Mouse (Mus musculus) urinary bladder, postnatal 4 days (tissue): ENCODE results near the gene Sema3b.
A peak's percentile ranks its signal among the peaks of the same experiment; 100 is the strongest.
"Not testable (repeated sequence)": the region's sequence is repeated elsewhere in the genome, so short reads cannot be mapped to it uniquely, and the experiment has no call there.

Experiments used
- DNase-seq, 2 experiments: peaks; one replicate each; pipeline ENCODE4 v3.0.0; 2021 to 2022; ENCODE audit warnings: low spot score in 2 of 2

Sema3b gene

DNA sequence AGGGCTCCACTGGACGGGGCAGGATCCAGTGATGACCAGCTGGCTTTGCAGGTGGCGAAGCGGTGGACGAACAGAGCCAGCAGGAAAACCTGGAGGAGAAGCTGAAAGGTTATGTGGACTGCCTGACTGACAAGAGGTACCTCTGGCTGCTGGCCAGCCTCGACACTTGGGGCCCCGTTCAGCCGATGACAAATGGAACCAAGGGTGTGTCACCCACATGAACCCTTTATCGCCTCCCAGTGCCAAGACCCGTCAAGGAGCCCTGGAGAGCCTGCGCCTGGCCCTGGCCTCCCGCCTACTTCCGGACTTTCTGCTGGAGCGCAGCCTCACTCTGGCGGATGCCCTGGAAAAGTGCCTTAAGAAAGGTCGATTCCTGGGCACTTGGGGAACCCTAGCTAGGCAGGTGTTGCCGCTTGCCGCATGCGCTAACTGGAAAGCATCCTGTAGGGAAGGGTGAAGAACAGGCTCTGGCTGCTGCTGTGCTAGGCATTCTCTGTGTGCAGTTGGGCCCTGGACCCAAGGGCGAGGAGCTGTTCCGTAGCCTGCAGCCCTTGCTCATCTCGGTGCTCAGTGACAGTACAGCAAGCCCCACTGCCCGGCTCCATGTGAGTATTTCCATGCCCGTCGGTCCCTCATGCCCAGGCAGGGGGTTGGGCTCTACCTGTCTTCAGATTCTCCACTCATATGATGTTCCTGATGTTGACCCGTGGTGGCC, 18.8 kb downstream of the Sema3b start:
- DNase-seq = no peak

DNA sequence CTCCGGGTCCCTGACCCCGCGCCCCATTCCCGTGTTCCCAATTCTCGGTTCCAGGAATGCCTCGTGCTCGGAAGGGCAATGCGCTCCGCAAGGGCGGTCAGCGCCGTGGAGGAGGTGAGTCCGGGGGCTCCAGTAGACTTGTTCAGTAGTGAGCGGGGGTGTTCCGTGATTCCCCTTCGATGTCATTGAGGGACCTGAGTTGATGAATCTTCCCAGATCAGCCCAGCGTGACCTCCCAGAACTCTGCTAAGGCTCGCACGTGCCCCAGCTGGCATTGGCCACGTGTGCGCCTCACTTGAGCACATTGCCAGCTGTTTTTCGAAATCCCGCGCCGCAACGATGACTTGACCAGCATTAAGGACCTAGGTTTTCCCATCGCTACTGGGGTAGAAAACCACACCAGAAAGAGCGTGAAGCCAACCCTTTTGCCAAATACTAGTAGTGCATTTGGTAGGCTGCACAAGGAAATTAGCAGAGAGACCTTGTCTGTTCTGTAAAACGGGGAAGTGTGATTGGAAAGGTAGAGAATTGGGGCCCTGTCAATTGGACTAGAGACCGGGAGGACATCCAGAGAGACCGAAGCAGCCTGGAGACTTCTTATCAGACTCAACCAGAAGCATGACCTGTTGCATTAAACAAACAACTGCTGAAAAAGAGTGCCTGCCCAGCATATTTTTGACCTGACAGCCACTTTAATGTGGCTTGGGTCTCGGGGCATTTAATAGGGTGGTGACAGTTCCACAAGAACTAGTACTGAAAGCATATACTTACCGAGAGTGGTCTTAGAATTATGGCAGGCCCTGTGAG, 21.0 kb downstream of the Sema3b start:
- DNase-seq = no peak

DNA sequence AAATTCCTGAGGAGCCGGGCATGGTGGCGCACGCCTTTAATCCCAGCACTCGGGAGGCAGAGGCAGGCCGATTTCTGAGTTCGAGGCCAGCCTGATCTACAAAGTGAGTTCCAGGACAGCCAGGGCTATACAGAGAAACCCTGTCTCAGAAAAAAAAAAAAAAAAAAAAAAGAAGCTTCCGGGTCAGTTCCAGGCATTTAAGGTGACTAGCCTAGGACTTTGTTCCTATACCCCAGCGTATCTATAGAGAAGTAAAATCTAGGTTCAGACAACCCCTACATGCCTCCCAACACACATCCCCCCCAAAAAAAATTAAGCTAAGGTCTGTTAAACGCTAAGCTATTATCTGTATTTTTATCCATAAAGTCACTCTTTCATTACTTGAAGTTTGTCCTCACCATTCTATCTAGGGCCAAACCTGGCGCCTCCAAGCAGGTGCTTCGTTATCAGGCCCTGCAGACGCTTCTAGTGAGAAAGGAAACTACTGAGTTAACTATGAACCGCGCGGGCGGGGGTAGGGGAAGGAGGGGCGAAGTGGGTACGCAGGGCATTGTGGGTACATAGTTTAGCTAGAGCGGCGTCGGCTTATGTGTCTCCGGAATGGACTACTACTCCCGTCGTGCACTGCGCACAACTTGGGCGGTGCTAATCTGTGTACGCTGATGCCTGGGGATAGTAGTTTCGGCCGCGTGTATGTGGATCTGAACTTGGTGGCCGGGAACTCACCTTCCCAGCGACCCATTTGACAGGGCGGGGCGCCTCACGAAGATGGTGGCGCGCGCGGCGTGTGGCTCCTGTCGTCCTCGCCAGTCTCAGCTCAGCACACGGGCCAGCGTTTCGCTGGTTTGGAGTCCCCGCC, 21.8 kb downstream of the Sema3b start, which contains the start of gene Ifrd2:
TSS of gene Ifrd2 (plus strand) at position 669 of the 859 bp plus-strand sequence.
- DNase-seq = peak; percentile 92 to 94

- no peak for DNase-seq
Observed at GRCm38 (mm10) chr9:107586504-107586903, 22.5 kb downstream of the Sema3b start.

DNA sequence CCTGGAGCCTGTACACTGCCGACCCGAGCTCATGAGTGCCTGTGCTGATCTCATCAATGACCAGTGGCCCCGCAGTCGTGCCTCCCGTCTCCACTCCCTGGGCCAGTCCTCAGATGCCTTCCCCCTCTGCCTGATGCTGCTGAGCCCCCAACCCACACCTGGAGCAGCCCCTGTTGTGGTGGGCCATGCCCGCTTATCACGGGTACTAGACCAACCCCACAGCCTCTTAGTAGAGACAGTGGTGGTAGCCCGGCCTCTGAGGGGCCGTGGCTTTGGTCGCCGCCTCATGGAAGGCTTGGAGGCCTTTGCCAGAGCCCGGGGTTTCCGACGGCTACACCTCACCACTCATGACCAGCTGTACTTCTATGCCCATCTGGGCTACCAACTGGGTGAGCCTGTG, 25.9 kb downstream of the Sema3b start:
- no peak for DNase-seq

DNA sequence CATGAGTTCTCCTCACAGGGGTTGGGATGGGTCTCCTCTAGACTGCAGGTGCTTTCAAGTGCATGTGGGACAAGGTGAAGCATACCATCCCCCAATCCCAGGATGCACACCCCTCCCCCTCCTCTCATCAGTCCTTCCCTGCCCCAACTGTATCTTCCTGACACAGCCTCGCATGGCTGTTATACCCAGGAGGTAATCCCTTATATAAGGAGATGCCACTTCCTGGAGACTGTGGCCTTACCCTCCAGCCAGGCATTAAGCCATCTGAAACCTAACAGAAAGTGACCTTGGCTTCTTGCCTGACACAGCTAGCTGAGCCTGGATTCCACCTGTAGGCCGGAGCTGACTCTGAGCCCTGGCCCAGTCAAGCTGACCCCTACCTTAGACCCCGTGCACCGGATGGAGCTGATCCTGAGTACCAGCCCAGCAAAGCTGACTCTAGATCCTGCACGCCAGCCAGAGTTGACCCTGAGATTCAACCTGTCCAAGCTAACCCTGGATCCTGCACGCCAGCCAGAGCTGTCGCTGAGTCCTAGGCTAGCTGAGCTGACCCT, 26.4 kb downstream of the Sema3b start:
- no peak for DNase-seq

GRCm38 (mm10) chr9:107581584-107581983, 27.4 kb downstream of the Sema3b start:
- DNase-seq = no peak

DNA sequence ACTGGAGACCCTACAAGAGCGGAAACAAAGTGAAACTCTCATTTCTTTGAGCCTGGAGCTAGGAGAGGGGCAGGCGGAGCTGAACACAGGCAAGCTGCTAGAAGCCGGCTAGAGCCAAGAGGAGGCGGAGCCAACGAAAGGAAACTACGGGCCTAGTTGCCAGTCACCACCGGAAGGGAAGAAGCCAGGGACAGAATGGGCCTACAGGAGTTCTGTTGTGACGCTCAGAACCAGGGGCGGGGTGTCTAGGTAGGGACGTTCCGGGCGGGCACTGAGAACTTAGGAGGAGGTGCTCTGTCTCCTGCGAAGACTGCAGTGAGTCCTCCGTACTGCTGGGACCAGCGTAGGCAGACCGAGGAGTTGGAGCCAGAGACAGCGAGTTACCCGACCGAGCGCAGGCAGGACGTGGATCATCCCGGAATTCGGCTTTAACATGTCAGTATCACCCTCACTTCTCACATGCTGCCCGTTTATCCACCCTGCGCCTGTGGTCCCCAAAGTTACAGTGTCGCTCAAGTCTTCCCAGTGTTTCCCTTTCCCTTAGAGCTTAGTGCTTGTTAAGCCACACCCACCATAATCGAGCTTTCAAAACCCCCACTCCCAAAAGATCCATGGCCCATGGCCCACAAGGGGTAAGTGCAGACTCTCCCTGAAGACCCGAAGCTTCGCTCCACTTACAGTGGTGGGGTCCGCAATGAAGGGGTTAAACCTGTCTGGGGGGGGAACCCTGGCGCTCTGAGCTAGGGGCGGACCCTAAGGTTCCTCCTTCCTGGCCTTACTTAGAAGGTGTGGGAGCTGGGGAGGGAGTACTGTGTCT, 28.3 kb downstream of the Sema3b start, which contains the start of gene Hyal3:
TSS of gene Hyal3 (plus strand) at position 318 of the 817 bp plus-strand sequence.
- peak; percentile 87 to 91 for DNase-seq

DNA sequence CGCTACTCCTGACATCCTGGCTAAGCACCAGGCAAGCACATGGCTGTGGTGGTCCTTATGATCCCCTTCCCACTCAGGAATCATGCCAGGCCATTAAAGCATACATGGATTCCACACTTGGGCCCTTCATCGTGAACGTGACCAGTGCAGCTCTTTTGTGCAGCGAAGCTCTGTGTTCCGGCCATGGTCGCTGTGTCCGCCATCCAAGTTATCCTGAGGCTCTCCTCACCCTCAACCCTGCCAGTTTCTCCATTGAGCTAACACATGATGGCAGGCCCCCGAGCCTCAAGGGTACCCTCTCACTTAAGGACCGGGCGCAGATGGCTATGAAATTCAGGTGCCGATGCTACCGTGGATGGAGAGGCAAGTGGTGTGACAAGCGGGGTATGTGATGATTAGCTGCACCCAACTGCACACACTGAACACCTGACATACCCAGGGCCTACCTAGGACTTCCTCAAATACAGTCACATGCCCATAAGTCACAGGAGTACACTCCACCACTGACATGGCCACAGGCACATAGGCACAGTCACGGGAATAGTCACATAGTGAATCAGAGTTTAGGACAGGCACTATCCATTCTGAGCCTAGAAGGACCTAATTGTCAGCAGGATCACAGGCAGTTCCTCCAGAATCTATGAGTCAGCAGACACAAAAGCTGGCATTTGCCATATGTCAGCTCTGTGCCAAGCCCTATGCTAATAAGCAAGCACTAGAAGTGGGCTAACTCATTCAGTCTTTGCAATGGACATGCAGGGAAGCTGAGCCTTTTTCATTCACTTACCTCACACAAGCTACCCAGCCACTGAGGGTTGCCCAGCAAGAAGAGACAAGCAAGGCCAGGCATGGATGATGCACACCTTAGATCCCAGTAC, 29.8 kb downstream of the Sema3b start:
- no peak for DNase-seq

GRCm38 (mm10) chr9:107578587-107578986, 30.4 kb downstream of the Sema3b start, which contains the start of gene Naa80:
TSS of gene Naa80 (plus strand) at chr9:107578887.
- no peak for DNase-seq

DNA sequence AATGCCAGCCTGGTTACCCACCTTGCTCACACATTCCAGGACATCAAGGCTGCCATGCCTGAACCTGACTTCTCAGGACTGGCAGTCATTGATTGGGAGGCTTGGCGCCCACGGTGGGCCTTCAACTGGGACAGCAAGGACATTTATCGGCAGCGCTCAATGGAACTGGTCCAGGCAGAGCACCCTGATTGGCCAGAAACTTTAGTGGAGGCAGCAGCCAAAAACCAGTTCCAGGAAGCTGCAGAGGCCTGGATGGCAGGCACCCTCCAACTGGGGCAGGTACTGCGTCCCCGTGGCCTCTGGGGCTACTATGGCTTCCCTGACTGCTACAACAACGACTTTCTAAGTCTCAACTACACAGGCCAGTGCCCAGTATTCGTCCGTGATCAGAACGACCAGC, 31.2 kb downstream of the Sema3b start:
- DNase-seq = no peak

- DNase-seq = peak; percentile 83 to 88
Observed at GRCm38 (mm10) chr9:107576357-107577107, 32.5 kb downstream of the Sema3b start, which contains the start of gene Hyal1. TSS of gene Hyal1 (plus strand) at chr9:107576927.

DNA sequence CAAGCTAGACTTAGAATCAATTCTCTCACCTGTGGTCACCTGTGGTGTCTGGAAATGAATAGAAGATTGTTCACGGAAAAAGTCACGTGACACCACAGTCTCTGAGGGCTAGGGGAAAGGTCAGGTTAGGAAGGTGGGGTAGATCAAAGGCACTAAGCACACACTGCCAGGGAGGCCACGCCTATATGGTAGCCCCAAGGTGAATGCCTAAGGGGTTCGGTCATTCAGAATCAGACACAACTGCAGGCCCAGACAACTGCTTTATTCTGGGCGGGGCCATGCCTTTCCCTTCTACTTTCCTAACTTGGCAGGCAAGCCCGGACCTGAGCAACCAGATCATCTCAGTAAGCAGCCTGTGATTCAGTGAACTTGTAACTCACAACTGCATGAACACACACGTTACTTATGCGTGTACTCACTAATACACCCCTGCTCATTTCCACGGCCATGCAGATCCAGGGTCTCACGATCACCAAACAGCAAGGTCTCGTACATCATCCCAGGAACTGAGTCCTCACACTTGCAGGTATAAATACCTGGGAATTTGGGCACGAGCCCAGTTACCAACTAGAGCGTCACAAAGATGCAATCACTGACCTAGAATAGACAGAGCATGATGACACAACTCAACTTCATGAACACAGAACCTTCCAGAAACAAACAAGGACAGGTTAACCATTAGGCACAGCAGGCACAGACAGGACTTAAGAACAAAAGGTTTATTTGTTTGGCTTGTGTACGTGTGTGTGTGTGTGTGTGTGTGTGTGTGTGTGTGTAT, 33.3 kb downstream of the Sema3b start:
- DNase-seq = peak in 1 of 2 experiments; percentile 58

DNA sequence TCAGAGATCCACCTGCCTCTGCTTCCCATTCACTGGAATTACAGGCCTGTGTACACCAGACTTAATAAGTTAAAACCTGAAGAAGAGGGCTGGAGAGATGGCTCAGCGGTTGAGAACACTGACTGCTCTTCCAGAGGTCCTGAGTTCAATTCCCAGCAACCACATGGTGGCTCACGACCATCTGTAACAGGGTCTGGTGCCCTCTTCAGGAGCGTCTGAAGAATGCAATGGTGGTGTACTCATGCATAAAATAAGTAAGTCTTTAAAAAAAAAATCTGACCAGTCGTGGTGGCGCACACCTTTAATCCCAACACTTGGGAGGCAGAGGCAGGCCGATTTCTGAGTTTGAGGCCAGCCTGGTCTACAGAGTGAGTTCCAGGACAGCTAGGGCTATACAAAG, 35.3 kb downstream of the Sema3b start:
- DNase-seq = not testable (repeated sequence)

- no peak for DNase-seq
Observed at GRCm38 (mm10) chr9:107572327-107572662, 36.7 kb downstream of the Sema3b start.

DNA sequence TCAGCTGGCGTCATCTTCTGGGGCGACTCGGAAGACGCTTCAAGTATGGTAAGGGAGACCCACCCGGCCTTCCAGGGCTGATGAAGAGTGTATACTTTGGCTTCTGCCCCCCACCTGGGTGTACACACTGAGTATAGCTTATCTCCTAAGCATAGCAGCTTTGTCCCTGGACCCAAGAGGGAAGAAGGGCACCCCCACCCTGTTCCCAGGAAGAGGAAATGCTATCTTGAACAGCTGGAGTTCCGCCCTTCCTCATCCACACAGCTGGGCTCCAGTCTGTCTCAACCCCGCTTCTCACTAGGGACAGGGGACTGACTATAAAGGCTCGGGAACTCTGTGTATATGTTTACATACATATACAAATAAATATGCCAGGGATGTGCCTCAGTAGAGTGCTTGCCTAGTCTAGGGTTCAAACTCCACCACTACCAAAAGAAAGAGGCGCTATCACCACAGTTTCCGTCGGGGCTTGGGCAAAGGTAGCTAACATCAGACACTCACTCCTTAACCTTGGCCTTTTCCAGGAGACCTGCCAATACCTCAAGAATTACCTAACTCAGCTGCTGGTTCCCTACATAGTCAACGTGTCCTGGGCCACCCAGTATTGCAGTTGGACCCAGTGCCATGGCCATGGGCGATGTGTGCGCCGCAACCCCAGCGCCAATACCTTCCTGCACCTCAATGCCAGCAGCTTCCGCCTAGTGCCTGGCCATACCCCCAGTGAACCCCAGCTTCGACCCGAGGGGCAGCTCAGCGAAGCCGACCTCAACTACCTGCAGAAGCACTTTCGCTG, 37.3 kb downstream of the Sema3b start:
- no peak for DNase-seq

DNA sequence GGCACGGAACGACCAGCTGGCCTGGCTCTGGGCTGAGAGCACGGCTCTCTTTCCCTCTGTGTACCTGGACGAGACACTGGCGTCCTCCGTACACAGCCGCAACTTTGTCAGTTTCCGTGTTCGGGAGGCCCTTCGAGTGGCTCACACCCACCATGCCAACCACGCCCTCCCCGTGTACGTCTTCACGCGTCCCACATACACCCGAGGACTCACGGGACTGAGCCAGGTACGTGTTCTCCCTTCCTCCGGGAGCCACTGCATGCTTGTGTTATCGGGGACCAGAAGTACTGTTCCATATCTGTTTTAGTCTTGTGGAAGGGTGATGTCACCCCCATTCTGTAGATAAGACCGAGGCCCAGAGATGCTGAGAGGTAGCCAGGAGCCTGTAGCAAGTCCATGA, 38.2 kb downstream of the Sema3b start:
- no peak for DNase-seq
